Mouse (Mus musculus) megakaryocyte, embryonic 14.5 days (primary cell): ENCODE results near the gene Zfp384. TPM values are rescaled to one million over a fixed set of nuclear protein-coding genes. Genes with fewer than 3 reads are reported as not detected.

ENCODE experiments used
- H3K27me3 ChIP-seq: replicated peaks from 2 replicates; pipeline ENCODE3; 2012; ENCODE audit warnings: inconsistent platforms
- H3K36me3 ChIP-seq: replicated peaks from 2 replicates; pipeline ENCODE3; 2012; ENCODE audit warnings: low read length, inconsistent platforms, mixed read lengths
- H3K4me1 ChIP-seq: 2 replicates; pipeline ENCODE4 v1.6.1; 2012; ENCODE audit warnings: inconsistent platforms
- H3K4me3 ChIP-seq: replicated peaks from 2 replicates; pipeline ENCODE3; 2012; ENCODE audit warnings: moderate library complexity, mild to moderate bottlenecking, inconsistent platforms
- H3K9me3 ChIP-seq: 2 replicates; pipeline ENCODE4 v1.6.1; 2012; ENCODE audit warnings: inconsistent platforms
- FLI1 ChIP-seq: IDR thresholded peaks from 2 replicates; pipeline ENCODE4 v1.6.1; 2012; ENCODE audit warnings: low read length, inconsistent platforms, mixed read lengths
- GATA1 ChIP-seq: IDR thresholded peaks from 3 replicates; pipeline ENCODE4 v1.6.1; 2012; ENCODE audit warnings: mixed read lengths, low read length, inconsistent platforms, borderline replicate concordance
- polyA plus RNA-seq: library from polyadenylated mRNA; stranded (reverse); fragments of >175 nt; gene quantifications from 2 replicates; pipeline ENCODE4 v1.2.3, GENCODE M21; 2012; ENCODE audit warnings: low replicate concordance; ENCODE audit not compliant: insufficient read depth

Zfp384 gene
- polyA plus RNA-seq, 1 experiment: 21.5 TPM

DNA sequence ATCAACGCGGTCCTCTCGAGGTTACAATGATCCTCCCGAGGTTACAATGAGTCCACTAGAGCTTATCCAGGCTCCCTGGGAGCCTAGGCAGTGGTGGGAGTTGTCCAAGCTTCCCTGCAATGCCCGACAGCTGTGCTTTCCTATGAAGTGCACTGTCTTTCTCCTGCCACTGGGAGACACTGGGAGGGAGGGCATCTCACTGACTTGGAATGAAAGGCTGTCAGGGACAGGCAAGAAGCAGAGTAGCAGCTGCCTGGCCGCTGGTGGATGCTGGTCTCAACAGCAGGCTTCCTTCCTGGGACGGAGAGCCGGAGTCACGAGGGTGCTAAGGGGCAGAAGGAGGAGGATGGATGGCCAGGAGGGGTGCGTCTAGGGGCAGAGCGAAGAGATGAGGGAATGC is 15.1 kb upstream of the Zfp384 start:
- Histone ChIP-seq H3K4me3 (peak overlapping the region; percentile 69), H3K27me3 (peaks cover 84% of the 10 kb centered on the region), H3K36me3 (no peaks in the 10 kb centered on the region), H3K9me3 (peaks cover 23% of the 10 kb centered on the region), H3K4me1 (peaks cover 52% of the 10 kb centered on the region)
- TF ChIP-seq GATA1 (no peak), FLI1 (no peak)

DNA sequence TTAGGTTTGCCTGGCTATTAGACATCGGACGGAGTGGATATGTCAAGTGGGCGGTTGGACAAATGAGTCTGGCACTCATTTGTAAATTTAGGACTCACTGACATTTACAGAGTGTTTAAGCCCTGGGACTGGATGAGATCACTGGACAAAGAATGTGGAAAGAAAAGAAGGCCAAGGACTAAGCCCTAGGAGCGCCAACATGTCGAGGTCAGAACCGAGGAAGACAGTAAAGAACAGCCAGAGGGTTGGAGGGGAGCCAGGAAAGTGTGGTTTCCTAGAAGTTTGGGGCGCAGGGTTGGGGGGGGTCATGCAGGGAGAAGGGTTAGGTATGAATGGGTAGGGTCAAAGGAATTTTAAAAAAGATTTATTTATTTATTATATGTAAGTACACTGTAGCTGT is 13.7 kb upstream of the Zfp384 start:
- peaks cover 13% of the 10 kb centered on the region for H3K9me3 ChIP-seq
- peaks cover 89% of the 10 kb centered on the region for H3K27me3 ChIP-seq
- no peak for TF ChIP-seq FLI1
- no peak for TF ChIP-seq GATA1
- peaks cover 62% of the 10 kb centered on the region for H3K4me1 ChIP-seq
- no peak overlapping the region for H3K4me3 ChIP-seq
- no peaks in the 10 kb centered on the region for H3K36me3 ChIP-seq

- Histone ChIP-seq H3K27me3 (peaks cover 93% of the 10 kb centered on the region), H3K36me3 (no peaks in the 10 kb centered on the region), H3K4me1 (peaks cover 64% of the 10 kb centered on the region), H3K4me3 (no peak overlapping the region), H3K9me3 (peaks cover 6% of the 10 kb centered on the region)
- no peak for TF ChIP-seq GATA1
Measured at GRCm38 (mm10) chr6:124995831-124996403, 13.0 kb upstream of the Zfp384 start.

DNA sequence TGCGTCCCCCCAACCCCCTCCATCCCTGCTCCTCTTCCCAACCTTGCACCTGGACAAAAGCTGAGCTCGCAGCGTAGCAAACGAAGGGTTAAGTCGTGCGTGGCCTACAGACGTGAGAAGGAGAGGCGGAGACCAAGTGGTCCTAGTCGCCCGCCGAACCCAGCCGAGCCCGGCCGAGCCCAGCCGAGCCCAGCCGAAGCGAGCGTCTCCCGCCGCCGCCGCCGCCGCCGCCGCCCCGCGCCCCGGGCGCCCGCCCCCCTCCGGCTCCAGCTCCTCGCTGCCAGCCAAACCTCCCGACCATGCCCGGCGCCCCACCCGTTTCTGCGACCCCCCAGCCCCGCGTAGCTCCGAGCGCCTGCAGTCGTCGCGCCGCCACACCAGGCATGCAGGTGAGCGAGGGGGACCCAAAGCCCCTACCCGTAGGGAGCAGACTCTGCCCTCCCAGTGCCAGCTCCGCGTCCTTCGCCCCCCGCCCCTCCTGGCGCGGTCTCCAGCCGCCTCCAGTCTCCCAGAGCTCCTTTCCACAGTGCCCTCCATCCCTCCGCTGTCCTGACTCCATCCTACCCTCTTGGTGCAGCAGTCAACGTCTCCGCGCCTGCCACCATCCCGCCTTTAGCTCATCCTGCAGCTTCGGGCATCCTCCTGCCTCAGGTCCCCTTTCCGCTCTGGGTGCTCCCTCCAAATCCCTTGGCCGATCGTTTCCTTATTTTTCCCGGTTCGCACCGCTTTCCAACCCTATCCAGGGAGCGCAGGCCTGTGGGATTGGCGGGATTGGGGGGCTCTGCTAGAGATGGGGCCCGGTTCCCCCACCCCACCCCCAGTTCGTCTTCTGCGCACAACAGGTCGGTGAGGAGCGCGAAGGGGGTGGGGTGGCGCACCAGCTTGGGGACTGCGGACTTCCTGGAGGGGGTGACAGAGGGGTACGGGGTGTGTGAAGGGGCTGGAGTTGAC is 12.1 kb upstream of the Zfp384 start, which contains the start of gene Pianp:
Pianp (plus strand) TSS at position 144 of the 951 bp plus-strand sequence.
- peak within 1 kb of the TSS; percentile 92 for H3K4me3 ChIP-seq
- no peaks in the 10 kb centered on the region for H3K9me3 ChIP-seq
- H3K27me3 ChIP-seq: peaks cover 94% of the 10 kb centered on the region
- no peaks in the 10 kb centered on the region for H3K36me3 ChIP-seq
- H3K4me1 ChIP-seq: peaks cover 67% of the 10 kb centered on the region
- TF ChIP-seq FLI1 (no peak), GATA1 (no peak)

- Histone ChIP-seq H3K4me1 (peaks cover 62% of the 10 kb centered on the region), H3K27me3 (peaks cover 94% of the 10 kb centered on the region), H3K4me3 (peak overlapping the region; percentile 92), H3K9me3 (no peaks in the 10 kb centered on the region), H3K36me3 (no peaks in the 10 kb centered on the region)
- TF ChIP-seq GATA1: no peak
- no peak for TF ChIP-seq FLI1
Measured at GRCm38 (mm10) chr6:124998066-124998465, 10.9 kb upstream of the Zfp384 start.

DNA sequence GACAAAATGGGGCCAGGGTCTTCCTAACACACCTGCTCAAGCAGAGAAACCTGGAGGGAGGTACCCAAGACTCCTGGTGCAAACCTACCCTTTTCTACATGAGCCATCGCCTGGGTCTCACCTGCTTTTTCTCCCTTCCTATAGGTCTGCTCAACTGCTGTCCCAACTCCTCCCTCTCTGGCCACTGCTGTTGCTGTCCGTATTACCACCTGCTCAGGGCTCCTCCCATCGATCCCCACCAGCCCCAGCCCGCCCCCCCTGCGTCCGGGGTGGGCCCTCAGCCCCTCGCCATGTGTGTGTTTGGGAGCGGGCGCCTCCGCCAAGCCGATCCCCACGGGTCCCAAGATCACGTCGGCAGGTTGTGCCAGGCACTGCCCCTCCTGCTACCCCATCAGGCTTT is 9.9 kb upstream of the Zfp384 start:
- H3K4me1 ChIP-seq: peaks cover 57% of the 10 kb centered on the region
- H3K36me3 ChIP-seq: no peaks in the 10 kb centered on the region
- H3K4me3 ChIP-seq: no peak overlapping the region
- no peak for TF ChIP-seq GATA1
- TF ChIP-seq FLI1: no peak
- peaks cover 93% of the 10 kb centered on the region for H3K27me3 ChIP-seq
- no peaks in the 10 kb centered on the region for H3K9me3 ChIP-seq

GRCm38 (mm10) chr6:124999546-124999945 is 9.4 kb upstream of the Zfp384 start:
- Histone ChIP-seq H3K9me3 (no peaks in the 10 kb centered on the region), H3K27me3 (peaks cover 92% of the 10 kb centered on the region), H3K4me3 (no peak overlapping the region), H3K36me3 (no peaks in the 10 kb centered on the region), H3K4me1 (peaks cover 59% of the 10 kb centered on the region)
- no peak for TF ChIP-seq FLI1
- no peak for TF ChIP-seq GATA1

DNA sequence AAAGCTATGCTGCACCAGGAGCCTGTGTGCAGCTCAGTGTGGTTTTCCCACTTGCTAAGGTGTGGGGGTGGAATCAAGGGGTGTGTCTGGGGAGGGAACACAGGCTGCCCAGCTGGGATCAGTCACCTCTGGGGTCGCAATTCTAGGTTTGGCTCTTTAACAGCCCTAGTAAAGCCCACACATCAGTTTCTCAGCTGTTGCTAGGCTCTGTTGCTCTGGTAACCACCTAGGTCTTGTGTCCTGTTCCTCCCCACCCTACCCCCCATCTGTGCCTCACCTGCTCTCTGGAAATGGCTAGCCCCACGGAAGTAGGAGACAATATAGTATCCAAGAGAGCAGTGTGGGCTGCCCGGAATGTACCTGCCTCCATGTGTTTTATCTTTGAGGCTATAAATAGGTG is 5.2 kb upstream of the Zfp384 start:
- H3K27me3 ChIP-seq: peaks cover 53% of the 10 kb centered on the region

GRCm38 (mm10) chr6:125005086-125005485 is 3.9 kb upstream of the Zfp384 start:
- TF ChIP-seq GATA1 (no peak), FLI1 (no peak)
- Histone ChIP-seq H3K4me3 (no peak overlapping the region), H3K4me1 (peaks cover 45% of the 10 kb centered on the region), H3K36me3 (no peaks in the 10 kb centered on the region), H3K9me3 (no peaks in the 10 kb centered on the region), H3K27me3 (peaks cover 41% of the 10 kb centered on the region)

More for the DNA sequence above, 5.2 kb upstream of the Zfp384 start:
- Histone ChIP-seq H3K4me3 (no peak overlapping the region), H3K36me3 (no peaks in the 10 kb centered on the region), H3K4me1 (peaks cover 51% of the 10 kb centered on the region), H3K9me3 (no peaks in the 10 kb centered on the region)
- TF ChIP-seq FLI1 (no peak), GATA1 (no peak)

DNA sequence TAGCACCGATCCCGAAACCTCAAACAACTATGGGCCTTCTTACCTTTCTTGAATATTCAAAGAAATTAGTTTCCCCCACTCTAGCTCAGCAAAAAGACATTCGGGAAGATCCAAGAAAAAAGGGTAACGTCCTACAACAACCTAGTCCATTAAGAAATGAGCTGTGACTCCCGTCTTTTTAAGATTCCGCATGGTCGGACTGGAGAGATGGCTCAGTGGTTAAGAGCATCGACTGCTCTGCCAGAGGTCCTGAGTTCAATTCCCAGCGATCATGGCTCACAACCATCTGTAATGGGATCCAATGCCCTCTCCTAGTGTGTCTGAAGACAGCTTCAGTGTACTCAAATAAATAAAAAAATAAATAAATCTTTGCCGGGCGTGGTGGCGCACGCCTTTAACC is 885 bp upstream of the Zfp384 start:
- TF ChIP-seq GATA1 (no peak), FLI1 (no peak)
- H3K4me3 ChIP-seq: peak overlapping the region; percentile 96
- peaks cover 13% of the 10 kb centered on the region for H3K27me3 ChIP-seq
- peaks cover 27% of the 10 kb centered on the region for H3K36me3 ChIP-seq
- H3K9me3 ChIP-seq: no peaks in the 10 kb centered on the region
- H3K4me1 ChIP-seq: peaks cover 61% of the 10 kb centered on the region

DNA sequence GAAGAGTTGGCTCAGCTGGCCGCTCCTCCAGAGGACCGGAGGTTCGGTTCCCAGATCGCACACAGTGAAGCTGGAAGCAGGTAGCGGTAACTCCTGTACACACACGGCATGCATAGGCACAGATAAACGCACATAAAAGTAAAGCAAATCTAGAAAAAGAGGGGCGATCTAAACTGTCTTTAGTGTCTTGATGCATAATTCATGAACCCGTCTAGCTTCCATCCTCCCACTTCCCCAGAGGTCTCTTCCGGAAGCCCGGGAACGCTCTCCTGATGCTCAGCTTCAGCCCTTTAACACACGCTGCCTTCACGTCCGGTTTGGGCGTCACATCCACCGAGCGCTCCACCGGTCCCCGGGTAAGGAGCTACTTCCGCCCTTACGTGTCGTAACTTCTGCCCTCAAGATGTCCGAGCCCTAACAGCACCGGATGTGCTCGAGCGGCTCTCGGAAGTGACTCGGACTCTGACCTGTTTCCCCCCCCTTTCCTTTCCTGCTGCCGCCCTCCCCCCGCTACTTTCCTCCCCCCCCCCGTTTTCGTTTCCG is 288 bp upstream of the Zfp384 start:
- H3K9me3 ChIP-seq: no peaks in the 10 kb centered on the region
- peak overlapping the region; percentile 96 for H3K4me3 ChIP-seq
- peaks cover 7% of the 10 kb centered on the region for H3K27me3 ChIP-seq
- H3K4me1 ChIP-seq: peaks cover 62% of the 10 kb centered on the region
- TF ChIP-seq FLI1 (peak; percentile 87), GATA1 (no peak)
- peaks cover 31% of the 10 kb centered on the region for H3K36me3 ChIP-seq
